Mouse (Mus musculus): ENCODE results near the gene Gm45233.
A peak's percentile ranks its signal among the peaks of the same experiment; 100 is the strongest.

Gm45233 gene

GRCm38 (mm10) chr7:43443917-43444293, at the start of gene Gm45233, which contains the start of gene Etfb:
Gene Gm45233 (plus strand): TSS chr7:43444128.
Gene Etfb (plus strand): TSS chr7:43444083.
- DNase-seq (ENCODE audit: extremely low spot score, low spot score): peak; percentile 89

GRCm38 (mm10) chr7:43399501-43399900, 44.4 kb upstream of the Gm45233 start:
- DNase-seq (ENCODE audit: extremely low spot score, low spot score): no peak

GRCm38 (mm10) chr7:43402718-43403117, 41.2 kb upstream of the Gm45233 start:
- DNase-seq (ENCODE audit: extremely low spot score, low spot score): no peak

GRCm38 (mm10) chr7:43407573-43407972, 36.4 kb upstream of the Gm45233 start:
- DNase-seq (ENCODE audit: extremely low spot score, low spot score): no peak

GRCm38 (mm10) chr7:43408131-43408553, 35.8 kb upstream of the Gm45233 start, which contains the start of gene Siglecg:
Gene Siglecg (plus strand): TSS chr7:43408204.
- no peak for DNase-seq (ENCODE audit: extremely low spot score, low spot score)

GRCm38 (mm10) chr7:43409084-43409483, 34.8 kb upstream of the Gm45233 start:
- DNase-seq (ENCODE audit: extremely low spot score, low spot score): no peak

GRCm38 (mm10) chr7:43411724-43412123, 32.2 kb upstream of the Gm45233 start:
- peak; percentile 19 for DNase-seq (ENCODE audit: extremely low spot score, low spot score)

GRCm38 (mm10) chr7:43417298-43417697, 26.6 kb upstream of the Gm45233 start:
- no peak for DNase-seq (ENCODE audit: extremely low spot score, low spot score)

- DNase-seq (ENCODE audit: extremely low spot score, low spot score): peak; percentile 82
Measured at GRCm38 (mm10) chr7:43422995-43423617, 20.8 kb upstream of the Gm45233 start.

- DNase-seq (ENCODE audit: extremely low spot score, low spot score): no peak
Measured at GRCm38 (mm10) chr7:43423991-43424625, 19.8 kb upstream of the Gm45233 start.

GRCm38 (mm10) chr7:43427406-43427805, 16.5 kb upstream of the Gm45233 start, which contains the start of gene Lim2:
Gene Lim2 (plus strand): TSS chr7:43427670.
- DNase-seq (ENCODE audit: extremely low spot score, low spot score): no peak

- no peak for DNase-seq (ENCODE audit: extremely low spot score, low spot score)
Measured at GRCm38 (mm10) chr7:43429500-43429899, 14.4 kb upstream of the Gm45233 start.

GRCm38 (mm10) chr7:43432891-43433290, 11.0 kb upstream of the Gm45233 start:
- no peak for DNase-seq (ENCODE audit: extremely low spot score, low spot score)

GRCm38 (mm10) chr7:43434676-43435075, 9.3 kb upstream of the Gm45233 start:
- no peak for DNase-seq (ENCODE audit: extremely low spot score, low spot score)

- DNase-seq (ENCODE audit: extremely low spot score, low spot score): no peak
Measured at GRCm38 (mm10) chr7:43436341-43437255, 7.3 kb upstream of the Gm45233 start, which contains the start of gene Nkg7. Gene Nkg7 (plus strand): TSS chr7:43437073.

GRCm38 (mm10) chr7:43438611-43439010, 5.3 kb upstream of the Gm45233 start:
- DNase-seq (ENCODE audit: extremely low spot score, low spot score): no peak

GRCm38 (mm10) chr7:43440482-43440881, 3.4 kb upstream of the Gm45233 start, which contains the start of gene Cldnd2:
Gene Cldnd2 (plus strand): TSS chr7:43440782.
- DNase-seq (ENCODE audit: extremely low spot score, low spot score): no peak

- no peak for DNase-seq (ENCODE audit: extremely low spot score, low spot score)
Measured at GRCm38 (mm10) chr7:43441071-43441470, 2.9 kb upstream of the Gm45233 start.

- DNase-seq (ENCODE audit: extremely low spot score, low spot score): no peak
Measured at GRCm38 (mm10) chr7:43442684-43443083, 1.2 kb upstream of the Gm45233 start.

- DNase-seq (ENCODE audit: extremely low spot score, low spot score): peak; percentile 75
Measured at GRCm38 (mm10) chr7:43443126-43443916, 607 bp upstream of the Gm45233 start.

GRCm38 (mm10) chr7:43447801-43448200, 3.9 kb downstream of the Gm45233 start:
- no peak for DNase-seq (ENCODE audit: extremely low spot score, low spot score)
